Mouse (Mus musculus) spleen, embryonic (tissue): Measurements from ENCODE around the gene Cerkl.

Experiments
- CTCF ChIA-PET: fragments of 350-600 bp; sonication (Branson Sonifier 250); formaldehyde crosslinking; loops from one replicate; lab custom pipeline; 2022; lab: Charles Lee

Cerkl gene

DNA sequence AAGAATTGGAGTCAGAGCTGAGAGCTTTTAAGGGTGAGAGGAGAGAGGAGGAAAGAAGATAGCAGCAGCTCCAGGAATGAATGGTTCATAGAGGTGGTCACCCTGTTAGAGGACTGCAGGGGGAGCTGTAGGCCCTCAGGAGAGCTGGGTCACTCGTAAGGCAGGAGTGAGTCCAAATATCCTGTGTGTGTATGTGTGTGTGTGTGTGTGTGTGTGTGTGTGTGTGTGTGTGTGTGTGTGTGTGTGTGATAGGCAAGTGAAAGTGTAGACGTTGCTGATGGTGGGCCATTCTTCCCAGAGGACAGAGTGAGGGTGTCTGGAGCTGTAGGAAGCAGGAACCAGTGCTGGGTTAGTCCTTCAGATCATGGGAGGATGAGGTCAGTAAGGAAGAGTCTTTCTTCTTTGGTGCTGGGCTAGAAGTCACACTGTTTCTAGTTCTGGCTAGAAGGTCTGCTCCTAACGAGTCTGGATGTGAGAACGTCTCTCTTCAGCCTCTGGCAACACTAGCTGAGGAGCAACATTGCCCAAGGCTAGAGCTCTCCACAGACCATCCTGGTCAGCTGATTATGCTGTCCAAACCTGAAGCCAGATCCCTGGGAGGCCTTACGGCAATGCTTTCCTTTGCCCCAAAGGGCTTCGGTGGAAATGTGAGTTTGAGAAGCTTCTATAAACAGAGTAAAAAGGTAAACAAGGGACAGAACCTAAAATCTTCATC is 83.9 kb downstream of the Cerkl start:
- CTCF ChIA-PET, result no interaction called here

DNA sequence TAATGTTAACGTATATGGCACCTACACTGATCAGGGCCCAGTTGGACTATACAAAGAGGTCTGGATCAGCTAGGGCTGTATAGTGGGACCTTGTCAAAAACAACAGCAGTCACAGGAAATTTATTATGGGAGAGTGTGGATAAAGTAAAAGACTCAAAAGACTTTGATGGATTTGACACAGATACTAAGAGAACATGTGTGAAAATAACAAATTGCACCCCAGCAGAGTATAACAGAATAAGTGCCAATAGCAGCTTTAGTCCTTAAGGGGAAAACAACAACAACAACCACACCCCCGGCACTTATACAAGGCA is 84.5 kb downstream of the Cerkl start:
- CTCF ChIA-PET, result no interaction called here

DNA sequence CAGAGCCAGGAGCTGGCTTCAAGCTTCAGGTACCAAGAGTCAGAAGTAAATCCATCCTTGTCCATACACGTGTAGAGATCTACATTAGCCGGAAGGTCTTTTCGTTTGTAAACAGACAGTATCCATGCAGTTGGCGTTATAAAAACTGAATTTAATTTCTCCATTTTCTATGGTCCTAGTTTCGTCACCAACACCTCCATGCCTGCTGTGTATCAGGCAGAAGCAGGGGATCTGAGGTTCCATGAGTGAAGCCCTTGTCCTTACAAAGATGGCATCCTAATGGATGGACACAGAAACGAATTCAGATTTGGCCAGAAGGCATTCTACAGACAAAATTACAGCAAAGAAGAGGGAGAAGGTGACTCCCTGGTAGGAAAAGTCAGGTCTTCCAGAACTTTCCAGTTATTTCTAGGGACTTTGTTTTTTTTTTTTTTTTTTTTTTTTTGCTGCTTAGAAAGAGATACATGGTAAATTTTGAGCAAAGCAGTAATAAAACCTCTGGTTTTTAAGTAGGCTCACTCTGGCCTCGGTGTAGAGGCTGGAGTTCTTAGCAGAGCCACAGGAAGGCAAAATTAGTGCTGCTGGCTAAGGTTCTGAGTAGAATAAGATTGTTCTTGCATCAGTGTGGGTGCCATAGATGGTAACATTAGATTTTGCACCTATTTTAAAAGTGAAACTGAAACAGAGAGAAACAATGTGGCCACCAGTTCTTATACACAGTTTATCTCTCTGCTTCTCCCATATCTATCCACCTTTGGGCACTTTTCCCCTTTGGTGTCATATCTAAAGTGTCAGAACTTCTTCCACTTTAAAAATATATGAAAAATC is 85.0 kb downstream of the Cerkl start:
- CTCF ChIA-PET, result interaction anchor here (0.6 kb wide), 1 partner anchor 375 kb away, joined by 4 read pairs; no protein-coding TSS in a partner anchor

DNA sequence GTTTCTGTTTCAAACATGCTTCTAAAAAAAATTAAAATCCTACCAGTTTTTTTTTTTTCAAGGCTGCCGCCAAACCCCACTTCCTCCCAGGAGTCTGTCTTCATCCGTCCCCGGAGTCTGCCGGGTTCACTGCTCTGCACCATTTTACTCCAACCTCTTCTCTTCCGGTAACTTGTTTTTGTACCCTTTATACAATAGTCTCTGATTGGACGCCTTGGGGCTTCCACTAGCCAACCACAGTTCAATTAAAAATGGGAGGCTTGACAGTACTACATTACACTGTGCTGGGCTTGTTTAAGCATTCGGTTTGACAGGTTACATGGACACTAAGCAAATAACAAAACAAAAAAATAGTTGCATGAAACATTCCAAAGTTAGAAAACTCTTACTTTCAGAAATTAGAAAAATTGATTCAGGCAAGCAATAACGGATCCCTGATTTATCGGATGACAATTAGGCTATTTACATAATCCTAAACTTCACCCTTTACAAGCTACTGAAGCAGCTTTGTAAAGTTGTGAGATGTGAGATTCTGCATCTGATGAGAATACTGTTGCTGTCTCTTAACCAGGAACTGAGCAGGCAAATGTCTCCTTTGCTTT is 85.8 kb downstream of the Cerkl start:
- CTCF ChIA-PET, result interaction anchor here (0.6 kb wide), 1 partner anchor 374 kb away, joined by 4 read pairs; no protein-coding TSS in a partner anchor

DNA sequence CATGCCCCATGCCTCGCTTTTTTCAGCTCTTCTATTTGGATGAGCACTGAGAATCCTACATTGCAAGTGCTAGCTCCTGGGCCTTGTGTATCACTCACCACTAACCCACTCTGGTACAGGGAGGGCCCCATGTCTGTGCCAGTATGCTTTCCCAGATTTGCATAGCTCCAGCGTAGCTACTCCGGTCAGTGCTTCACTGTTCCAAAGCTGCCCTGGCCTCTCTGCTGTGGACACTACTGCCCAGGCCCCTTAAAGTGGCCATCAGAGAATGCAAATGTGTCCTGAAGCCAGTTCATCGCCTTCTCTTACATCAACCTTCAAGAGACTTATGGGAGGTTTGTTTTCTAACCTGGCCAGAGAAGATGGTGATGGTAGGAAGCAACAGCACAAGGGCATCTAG is 86.7 kb downstream of the Cerkl start:
- CTCF ChIA-PET, result no interaction called here

DNA sequence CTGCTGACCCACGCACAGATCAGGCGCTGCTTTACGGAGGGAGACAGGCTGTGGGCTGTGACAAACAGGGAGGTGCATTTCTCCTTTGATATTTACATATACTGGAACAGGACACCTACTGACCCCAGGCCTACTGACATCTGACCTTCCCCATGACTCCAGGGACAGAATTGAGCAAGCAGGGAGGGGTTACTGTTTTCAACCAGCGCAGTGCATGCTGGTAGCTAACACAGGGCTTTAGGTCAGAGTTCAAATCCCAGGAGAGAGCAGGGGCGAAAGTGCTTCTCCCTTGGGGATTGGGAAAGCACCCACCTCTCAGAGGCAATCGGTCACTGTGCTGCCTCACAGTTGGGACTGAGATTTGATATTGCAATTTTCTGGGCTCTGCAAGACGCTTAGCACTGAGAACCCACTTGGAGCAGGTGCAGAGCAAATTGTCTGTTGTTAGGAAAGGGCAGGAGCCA is 87.5 kb downstream of the Cerkl start:
- CTCF ChIA-PET, result no interaction called here

DNA sequence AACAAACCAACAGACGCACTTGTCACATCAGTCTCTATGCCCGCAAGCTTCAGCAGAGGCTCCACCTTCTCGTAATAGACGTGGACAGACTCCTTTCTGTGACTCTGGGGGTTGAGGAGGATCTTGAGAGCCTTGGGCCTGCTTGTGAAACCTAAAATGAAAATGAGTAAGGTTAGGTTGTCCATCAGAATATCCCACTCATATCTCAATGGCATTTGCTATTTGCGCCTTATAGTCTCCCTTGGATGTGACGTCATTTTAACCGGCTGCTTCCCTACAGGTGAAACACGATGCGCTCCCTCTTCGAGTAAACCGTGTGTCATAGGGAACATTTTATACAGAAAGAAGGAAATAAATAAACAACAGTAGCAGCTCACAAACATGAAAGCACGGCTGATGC is 87.9 kb downstream of the Cerkl start:
- CTCF ChIA-PET, result no interaction called here

DNA sequence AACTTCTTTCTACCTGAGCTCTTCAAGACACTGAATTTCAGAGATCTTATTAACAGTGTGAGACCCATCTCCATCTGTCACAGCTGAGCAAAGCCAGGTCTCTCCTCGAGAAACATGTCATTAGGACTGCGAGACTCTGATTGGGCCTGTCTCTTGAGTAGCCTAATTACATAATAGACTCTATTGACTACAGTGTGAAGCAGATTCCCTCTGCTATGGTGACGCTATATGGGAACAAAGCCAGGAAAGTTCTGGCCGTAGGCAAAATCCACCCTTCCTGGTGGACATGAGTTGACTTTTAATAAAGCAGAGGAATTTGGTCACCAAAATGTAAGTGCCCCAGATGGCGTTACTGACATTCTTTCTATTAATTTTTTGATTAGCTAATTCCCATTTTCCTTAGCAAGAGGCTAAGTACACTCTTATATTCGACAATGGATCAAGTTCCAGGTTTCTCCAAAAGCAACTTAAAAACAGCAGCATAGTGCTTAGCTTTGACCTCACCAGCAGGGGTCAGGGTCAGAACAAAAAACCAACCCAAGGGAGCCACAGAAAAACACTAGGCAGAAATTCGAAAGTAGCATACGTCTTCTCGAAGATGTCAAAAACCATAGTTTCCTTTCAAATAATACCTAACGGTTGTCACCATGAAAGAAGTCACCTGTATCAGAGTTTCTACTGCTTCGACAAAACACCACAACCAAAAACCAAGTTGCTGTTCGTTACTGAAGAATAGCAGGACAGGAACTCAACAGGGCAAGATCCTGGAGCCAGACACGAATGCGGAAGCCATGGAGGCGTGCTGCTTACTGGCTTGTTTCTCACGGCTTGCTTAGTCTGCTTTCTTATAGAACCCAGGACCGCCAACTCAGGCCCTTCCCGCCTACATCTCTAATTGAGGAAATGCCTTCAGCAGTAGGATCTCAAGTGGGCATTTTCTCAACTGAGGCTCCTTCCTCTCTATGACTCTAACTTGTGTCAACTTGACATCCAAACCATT is 88.8 kb downstream of the Cerkl start:
- CTCF ChIA-PET, result interaction anchor here (0.6 kb wide), 1 partner anchor 282 kb away, joined by 3 read pairs; no protein-coding TSS in a partner anchor

DNA sequence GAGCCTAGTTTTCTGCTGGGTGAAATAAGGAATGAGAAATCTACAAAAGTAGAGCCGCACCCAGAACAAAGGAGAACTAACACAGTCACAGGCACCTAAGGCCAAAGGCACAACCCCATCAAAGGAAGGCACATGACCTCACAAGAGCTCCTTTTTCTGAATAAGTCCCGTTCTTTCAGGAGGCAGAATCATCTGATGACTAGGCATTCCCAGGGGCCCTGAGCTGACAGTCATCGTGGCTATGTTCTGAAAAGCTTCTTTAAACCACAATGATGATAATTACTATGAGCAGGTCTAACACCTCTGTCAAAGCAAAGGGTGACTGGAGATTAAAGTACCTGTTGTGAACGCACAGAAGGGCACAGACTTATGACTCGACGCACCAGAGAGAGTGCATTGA is 92.7 kb downstream of the Cerkl start:
- CTCF ChIA-PET, result no interaction called here

DNA sequence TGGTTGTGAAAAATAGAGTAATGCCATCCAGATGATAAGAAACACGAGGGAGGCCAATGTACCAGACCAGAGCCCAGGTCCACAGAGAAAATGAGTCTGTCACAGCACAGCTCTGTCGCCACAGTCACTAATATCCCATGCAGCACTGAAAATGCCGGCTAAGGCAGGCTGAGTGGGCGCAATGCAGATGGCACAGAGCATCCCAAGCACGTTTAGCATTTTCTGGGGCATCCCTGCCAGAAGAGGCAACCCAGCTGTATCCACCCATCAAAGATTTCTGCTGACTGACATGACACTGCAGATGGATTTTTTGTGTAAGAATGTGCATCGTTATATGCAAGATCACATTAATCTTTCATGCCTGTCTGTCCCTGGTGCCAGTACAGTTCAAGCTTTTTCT is 94.6 kb downstream of the Cerkl start:
- CTCF ChIA-PET, result no interaction called here

DNA sequence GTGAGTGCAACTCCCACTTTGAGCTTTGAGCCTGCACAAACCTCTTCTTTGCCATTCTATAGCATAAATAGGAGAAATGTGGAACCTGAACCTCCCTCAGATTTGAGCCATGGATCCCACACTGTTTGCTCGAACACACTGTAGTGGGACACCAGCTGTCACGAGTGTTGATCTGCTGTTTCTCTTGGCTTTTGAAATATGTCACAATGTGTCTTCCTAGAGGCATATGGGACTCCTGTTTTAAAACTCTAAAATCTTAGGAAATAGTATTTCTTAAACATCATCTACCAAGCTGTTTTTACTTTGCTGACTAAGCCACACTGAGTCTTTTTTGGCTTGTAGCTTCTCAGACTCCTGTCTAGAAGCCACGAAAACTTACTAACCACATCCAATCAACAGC is 98.8 kb downstream of the Cerkl start:
- CTCF ChIA-PET, result no interaction called here

DNA sequence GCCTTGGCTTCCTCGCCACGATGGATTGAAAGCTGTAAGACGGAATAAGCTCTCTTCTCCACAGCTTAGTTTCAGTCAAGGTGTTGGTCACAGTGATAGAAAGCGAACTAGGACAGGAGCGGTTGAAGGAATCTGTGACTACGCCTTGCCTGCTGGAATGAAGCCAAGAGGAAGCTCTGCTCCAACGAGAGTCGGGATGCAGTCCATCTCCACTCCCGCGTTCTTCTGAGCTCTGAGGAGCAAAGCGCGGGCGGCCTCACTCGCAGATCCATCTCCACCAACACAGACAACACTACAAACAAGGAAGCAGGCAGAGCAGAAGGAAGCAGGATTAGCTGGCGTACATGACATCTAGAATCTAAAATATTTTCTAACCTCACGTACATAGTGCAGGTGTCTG is 101.8 kb downstream of the Cerkl start:
- CTCF ChIA-PET, result no interaction called here

DNA sequence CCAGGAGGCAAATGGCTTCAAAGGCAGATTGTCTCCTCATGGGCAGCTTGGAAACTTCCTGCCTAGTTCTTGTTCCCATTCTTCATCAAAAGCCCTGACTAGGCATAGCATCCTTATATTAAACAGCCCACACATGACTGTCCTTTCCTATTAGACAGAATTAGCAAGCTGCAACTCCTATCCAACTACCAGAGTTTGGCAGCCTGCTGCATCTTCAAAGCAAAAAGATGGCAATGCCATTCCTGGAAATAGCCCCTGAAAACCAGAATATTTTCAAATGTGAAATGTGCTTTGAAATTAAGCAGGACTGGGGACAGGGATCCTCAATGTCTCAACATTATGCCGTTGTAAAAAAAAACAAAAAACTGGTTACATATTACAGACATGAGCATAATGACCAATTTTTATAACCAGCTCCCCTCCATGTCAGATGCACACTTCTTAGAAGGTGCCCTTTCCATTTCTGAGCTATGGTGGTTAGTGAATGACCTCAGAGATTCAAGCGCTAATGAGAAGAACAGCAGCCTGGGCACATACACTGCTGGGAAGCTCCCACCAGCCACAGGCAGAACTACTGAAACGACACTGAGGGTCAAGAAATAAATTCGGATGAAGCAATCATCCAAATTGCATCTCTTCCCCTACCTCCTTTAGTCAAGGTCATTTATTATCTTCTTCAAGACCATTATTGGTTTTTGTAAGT is 104.3 kb downstream of the Cerkl start:
- CTCF ChIA-PET, result no interaction called here

DNA sequence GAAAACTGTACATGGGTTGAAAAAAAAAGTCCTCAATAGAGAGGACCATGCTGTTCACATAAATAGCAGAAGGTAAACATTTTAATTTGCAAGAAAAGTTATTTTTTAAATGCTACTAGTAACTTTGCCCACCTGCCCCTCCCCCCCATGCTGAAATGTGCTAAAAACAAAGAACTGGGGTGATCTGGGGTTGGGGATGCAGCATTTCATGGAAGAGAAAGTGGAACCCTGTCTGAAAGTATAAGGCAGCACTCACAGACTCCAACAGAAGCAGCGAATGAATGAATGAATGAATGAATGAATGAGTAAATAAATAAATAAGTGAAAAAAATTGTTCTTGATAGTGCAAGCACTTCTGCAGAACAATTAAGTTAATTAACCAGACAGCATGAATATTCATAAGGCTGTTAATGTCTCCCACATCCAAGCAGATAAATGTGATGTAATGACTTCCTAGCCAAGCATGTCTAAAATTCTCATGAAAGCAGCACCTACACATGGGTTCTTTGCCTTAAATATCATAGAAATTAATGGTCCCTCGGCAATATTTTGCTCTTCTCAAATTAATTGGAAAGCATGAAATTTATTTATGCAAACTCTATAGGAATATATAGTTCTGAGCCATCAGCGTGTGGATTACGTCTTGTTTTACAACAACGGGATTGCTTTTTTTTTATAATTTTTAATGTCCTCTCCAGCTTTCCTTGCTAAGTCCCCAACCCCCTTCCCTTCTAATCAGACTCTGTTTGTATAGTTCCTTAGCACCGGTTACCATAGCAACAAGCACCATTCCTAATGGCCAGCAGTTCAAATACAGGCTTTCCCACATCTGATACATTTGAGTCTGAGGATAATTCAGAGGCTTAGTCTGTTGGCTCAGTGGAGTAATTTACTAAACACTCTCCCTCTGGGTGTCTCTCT is 105.1 kb downstream of the Cerkl start:
- CTCF ChIA-PET, result no interaction called here

DNA sequence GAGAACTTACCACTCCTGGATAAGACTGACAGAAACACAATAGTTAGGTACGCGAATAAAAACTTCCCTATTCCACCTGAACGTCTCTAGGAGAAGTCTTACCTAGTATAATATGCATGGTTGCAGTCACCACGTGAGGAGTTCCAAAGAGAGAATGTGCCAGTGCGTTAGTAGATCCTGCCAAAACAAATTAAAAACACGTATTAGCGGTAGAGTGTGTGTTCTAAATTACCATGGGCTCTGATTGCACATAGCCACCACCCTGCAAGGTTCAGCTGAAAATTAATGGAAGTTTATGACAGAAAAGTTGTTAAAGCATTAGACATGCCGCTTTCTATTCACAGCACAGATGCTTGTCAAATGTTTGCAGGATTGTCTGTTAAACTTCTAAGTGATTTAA is 113.5 kb downstream of the Cerkl start:
- CTCF ChIA-PET, result no interaction called here

DNA sequence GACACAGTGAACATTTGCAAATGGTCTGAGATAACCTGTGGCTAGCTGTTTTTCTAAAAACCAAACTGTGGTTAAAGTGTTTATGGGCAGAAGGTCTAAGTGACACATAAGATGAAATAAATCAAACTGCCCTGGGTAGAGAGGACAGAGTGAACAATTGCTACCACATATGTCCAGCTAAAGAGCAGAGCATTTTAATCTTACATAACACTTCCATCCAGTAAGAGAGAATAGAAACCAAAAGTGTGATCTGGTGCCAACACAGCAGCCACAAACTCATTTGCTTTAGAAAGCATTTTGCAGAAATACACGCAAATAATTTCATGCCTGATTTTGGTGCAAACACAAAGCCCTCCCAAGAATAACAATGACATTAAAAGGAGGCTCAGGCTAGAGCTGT is 117.6 kb downstream of the Cerkl start:
- CTCF ChIA-PET, result no interaction called here

DNA sequence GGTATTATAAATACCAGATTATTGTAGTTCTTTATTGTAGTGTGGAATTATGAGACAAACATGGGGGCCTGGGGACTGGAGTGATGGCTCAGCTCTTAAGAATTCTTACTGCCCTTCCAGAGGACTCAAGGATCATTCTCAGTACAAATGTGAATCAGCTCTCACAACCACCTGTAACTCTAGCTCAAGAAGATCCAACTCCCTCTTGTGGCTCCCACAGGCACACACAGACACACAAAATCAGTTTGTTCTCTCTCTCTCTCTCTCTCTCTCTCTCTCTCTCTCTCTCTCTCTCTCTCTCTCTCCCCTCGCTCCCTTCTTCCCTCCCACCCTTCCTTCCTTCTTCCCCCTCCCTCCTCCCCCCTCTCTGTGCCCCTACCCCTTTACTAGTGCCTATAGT is 120.4 kb downstream of the Cerkl start:
- CTCF ChIA-PET, result interaction anchor here (0.6 to 0.7 kb wide), 2 partner anchors 46 to 231 kb away, joined by 3 to 10 read pairs; no protein-coding TSS in a partner anchor

DNA sequence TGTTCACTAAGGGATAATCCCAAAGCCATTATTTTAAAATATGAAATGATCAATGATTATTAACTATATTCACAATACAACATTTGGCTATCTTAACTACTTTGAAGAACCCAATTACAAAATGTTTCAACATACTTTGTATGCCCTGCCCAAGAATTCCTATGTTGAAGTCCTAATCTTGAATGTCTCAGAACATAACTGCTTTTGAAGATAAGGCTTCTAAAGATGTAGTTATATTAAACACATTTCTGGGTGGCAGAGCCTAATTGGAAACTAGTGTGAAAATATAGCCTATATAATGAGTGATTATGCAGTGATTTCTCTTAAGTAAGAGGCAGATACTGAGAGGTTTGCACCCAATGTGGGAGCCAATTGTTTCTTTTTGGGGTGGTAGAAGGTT is 121.9 kb downstream of the Cerkl start:
- CTCF ChIA-PET, result no interaction called here

DNA sequence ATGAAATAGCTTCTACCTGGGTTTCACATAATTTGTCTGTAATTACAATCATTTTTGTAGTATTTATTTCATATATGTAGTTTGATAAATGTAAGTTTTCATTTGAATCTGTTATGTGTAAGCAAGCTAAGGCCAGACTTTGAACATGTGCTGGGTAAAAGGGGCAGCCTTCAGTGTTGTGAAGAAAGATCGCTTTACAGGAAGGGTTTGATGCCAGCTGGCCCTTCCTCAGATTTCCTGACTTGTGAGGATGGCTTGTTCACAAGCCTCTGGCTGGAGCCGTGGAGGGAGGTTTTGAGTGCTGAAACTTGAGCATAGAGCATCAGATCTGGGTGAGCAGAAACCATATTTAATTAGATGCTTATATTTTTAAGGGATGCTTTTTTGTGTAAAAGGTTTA is 128.5 kb downstream of the Cerkl start:
- CTCF ChIA-PET, result no interaction called here
